Mouse (Mus musculus) kidney, adult 9 months (tissue): ENCODE measurements at regions not wholly inside any gene's neighbourhood (a gene's known extent, or its start where the extent isn't known, plus 50 kb on each side); places are given as distances from the start of the nearest gene placed in this dataset.

Experiments used
- DNase-seq: peaks from one replicate; pipeline ENCODE4 v3.0.0; 2022

- no peak for DNase-seq
Observed at GRCm38 (mm10) chr13:107873244-107873667, 171.0 kb upstream of the Smim15 start.

- DNase-seq = no peak
Observed at GRCm38 (mm10) chr13:107872574-107872973, 171.7 kb upstream of the Smim15 start.

- no peak for DNase-seq
Observed at GRCm38 (mm10) chr13:107872137-107872536, 172.1 kb upstream of the Smim15 start.

- DNase-seq = no peak
Observed at GRCm38 (mm10) chr13:107868906-107869305, 175.3 kb upstream of the Smim15 start.

- DNase-seq = no peak
Observed at GRCm38 (mm10) chr13:107866825-107867224, 177.4 kb upstream of the Smim15 start.

- peak; percentile 56 for DNase-seq
Observed at GRCm38 (mm10) chr13:107862793-107863654, 181.2 kb upstream of the Smim15 start.

GRCm38 (mm10) chr13:107861384-107862134 lies 182.7 kb upstream of the Smim15 start:
- DNase-seq = no peak

GRCm38 (mm10) chr13:107857043-107857755 lies 187.0 kb upstream of the Smim15 start:
- DNase-seq = no peak

GRCm38 (mm10) chr13:107850907-107851560 lies 193.2 kb upstream of the Smim15 start:
- DNase-seq = no peak

- no peak for DNase-seq
Observed at GRCm38 (mm10) chr13:107848871-107849270, 195.4 kb upstream of the Smim15 start.

- DNase-seq = peak; percentile 57
Observed at GRCm38 (mm10) chr13:107847179-107848012, 196.8 kb upstream of the Smim15 start.

- DNase-seq = peak; percentile 93
Observed at GRCm38 (mm10) chr13:107846621-107847178, 197.5 kb upstream of the Smim15 start.

GRCm38 (mm10) chr13:107845838-107846237 lies 198.4 kb upstream of the Smim15 start:
- no peak for DNase-seq

GRCm38 (mm10) chr13:107844085-107844484 lies 200.2 kb upstream of the Smim15 start:
- DNase-seq = no peak

GRCm38 (mm10) chr13:107838126-107838715 lies 206.0 kb upstream of the Smim15 start:
- DNase-seq = peak; percentile 84

- DNase-seq = no peak
Observed at GRCm38 (mm10) chr13:107837206-107837952, 206.9 kb upstream of the Smim15 start.

GRCm38 (mm10) chr13:107835756-107836385 lies 208.4 kb upstream of the Smim15 start:
- no peak for DNase-seq

GRCm38 (mm10) chr13:107831997-107832396 lies 212.2 kb upstream of the Smim15 start:
- no peak for DNase-seq

GRCm38 (mm10) chr13:107831221-107831681 lies 213.0 kb upstream of the Smim15 start:
- peak; percentile 99 for DNase-seq

- peak; percentile 65 for DNase-seq
Observed at GRCm38 (mm10) chr13:107830281-107830680, 214.0 kb upstream of the Smim15 start.
